Mouse (Mus musculus) common myeloid progenitor, adult 5-6 weeks (primary cell): Measurements from ENCODE around the gene Ephb2. TPM values are rescaled to one million over a fixed set of nuclear protein-coding genes. Genes with fewer than 3 reads are reported as not detected.
A peak's percentile ranks its signal among the peaks of the same experiment; 100 is the strongest.

ENCODE experiments used
- ATAC-seq: replicated peaks from 2 replicates; pipeline ENCODE4 v1.8.0; 2016; ENCODE audit warnings: low read depth, mild to moderate bottlenecking, moderate TSS enrichment, inconsistent platforms; ENCODE audit not compliant: poor library complexity, severe bottlenecking
- total RNA-seq: library from RNA; stranded (forward); fragments of 200-1000, 187-1606 nt; gene quantifications from 2 replicates; pipeline ENCODE4 v1.2.3, GENCODE M21; 2017

The Ephb2 gene
- total RNA-seq, 1 experiment from 2014 or later = 6.4 TPM

- ATAC-seq = no peak
Observed at GRCm38 (mm10) chr4:136804343-136804742, 31.4 kb downstream of the Ephb2 start.

GRCm38 (mm10) chr4:136802446-136802845, 33.3 kb downstream of the Ephb2 start:
- ATAC-seq = peak; percentile 78

- no peak for ATAC-seq
Observed at GRCm38 (mm10) chr4:136801944-136802343, 33.8 kb downstream of the Ephb2 start.

- no peak for ATAC-seq
Observed at GRCm38 (mm10) chr4:136801463-136801862, 34.3 kb downstream of the Ephb2 start.

GRCm38 (mm10) chr4:136800366-136800765, 35.4 kb downstream of the Ephb2 start:
- no peak for ATAC-seq

- no peak for ATAC-seq
Observed at GRCm38 (mm10) chr4:136797677-136798569, 37.9 kb downstream of the Ephb2 start.

GRCm38 (mm10) chr4:136793320-136793719, 42.5 kb downstream of the Ephb2 start:
- ATAC-seq = no peak

- no peak for ATAC-seq
Observed at GRCm38 (mm10) chr4:136789821-136790220, 46.0 kb downstream of the Ephb2 start.

GRCm38 (mm10) chr4:136787357-136787756, 48.4 kb downstream of the Ephb2 start:
- ATAC-seq = no peak

GRCm38 (mm10) chr4:136786453-136787276, 49.1 kb downstream of the Ephb2 start:
- no peak for ATAC-seq

- ATAC-seq = no peak
Observed at GRCm38 (mm10) chr4:136783552-136784150, 52.1 kb downstream of the Ephb2 start.

GRCm38 (mm10) chr4:136782579-136782925, 53.2 kb downstream of the Ephb2 start:
- ATAC-seq = no peak

GRCm38 (mm10) chr4:136781868-136782578, 53.8 kb downstream of the Ephb2 start:
- ATAC-seq = no peak

- no peak for ATAC-seq
Observed at GRCm38 (mm10) chr4:136780201-136780895, 55.4 kb downstream of the Ephb2 start.

- no peak for ATAC-seq
Observed at GRCm38 (mm10) chr4:136779156-136779555, 56.6 kb downstream of the Ephb2 start.

- ATAC-seq = no peak
Observed at GRCm38 (mm10) chr4:136776471-136776892, 59.3 kb downstream of the Ephb2 start.

- ATAC-seq = no peak
Observed at GRCm38 (mm10) chr4:136775903-136776302, 59.9 kb downstream of the Ephb2 start.

GRCm38 (mm10) chr4:136774201-136774600, 61.6 kb downstream of the Ephb2 start:
- no peak for ATAC-seq

GRCm38 (mm10) chr4:136772952-136773584, 62.7 kb downstream of the Ephb2 start:
- no peak for ATAC-seq
